Mouse (Mus musculus) neutrophil, adult 5-6 weeks (primary cell): ENCODE data around the gene Sec1. TPM values are rescaled to one million over a fixed set of nuclear protein-coding genes. Genes with fewer than 3 reads are reported as not detected.

Source experiments
- ATAC-seq: fragments of 151-379, 151-347 bp; 2 replicates; pipeline ENCODE4 v1.8.0; 2017; ENCODE audit warnings: mild to moderate bottlenecking, moderate TSS enrichment; ENCODE audit not compliant: insufficient number of reproducible peaks, poor library complexity, low FRiP score, severe bottlenecking; ENCODE audit errors: extremely low read depth
- total RNA-seq: library from RNA; stranded (forward); fragments of 200-1000 nt; gene quantifications from 2 replicates; pipeline ENCODE4 v1.2.3, GENCODE M21; 2017

Sec1 gene
- total RNA-seq, 1 experiment from 2014 or later: 0.23 TPM

DNA sequence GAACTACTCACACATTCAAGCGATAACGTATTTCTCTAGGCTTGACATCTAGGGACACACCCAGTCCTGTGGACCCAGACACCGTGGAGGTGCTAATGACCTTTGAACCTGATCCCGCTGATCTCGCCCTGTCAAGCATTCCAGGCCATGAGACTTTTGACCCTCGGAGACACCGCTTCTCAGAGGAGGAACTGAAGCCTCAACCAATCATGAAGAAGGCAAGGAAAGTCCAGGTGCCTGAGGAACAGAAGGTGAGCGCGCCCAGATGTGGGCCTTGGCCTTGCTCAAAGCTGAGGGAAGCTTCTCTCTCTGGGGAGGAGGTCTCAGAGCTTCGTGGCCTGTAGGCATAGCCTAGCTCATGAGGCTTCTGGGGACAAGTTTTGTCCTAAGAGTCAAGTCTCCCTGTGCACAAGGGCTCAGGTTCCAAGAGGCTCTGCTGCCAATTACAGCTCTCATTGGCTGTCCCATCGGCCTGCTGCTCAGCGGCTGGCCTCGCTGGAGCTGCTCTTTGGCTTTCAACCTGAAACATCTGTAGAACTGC, 14.1 kb upstream of the Sec1 start:
- no peak for ATAC-seq

DNA sequence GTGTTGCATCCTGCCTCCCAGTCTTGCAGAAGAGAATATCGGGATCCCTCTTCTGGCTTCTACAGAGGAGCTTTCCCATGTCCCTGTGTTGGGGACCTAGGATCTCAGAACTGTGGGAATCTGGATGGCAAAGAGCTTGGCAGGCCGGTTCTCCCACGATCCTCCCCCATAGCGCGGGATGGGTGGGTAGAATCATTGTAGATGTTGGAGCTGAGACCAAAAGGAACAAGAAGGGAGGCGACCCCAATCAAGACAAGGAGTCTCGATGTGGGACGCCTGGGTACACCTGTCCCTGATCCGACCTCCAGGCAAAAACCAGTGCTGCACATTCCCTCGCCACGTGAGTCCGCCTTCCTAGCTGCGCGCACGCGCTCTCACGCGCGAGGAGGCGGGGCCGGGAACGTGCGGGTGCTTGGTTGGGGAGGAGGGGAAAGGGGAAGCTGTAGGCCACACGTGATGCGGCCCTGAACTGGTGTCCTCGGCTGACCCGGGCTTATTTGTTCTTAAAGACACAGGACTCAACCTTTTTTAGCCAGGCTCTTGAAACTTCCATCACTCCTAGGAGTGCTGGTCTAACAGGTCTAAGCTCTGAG, 13.3 kb upstream of the Sec1 start:
- ATAC-seq: peak; percentile 59

DNA sequence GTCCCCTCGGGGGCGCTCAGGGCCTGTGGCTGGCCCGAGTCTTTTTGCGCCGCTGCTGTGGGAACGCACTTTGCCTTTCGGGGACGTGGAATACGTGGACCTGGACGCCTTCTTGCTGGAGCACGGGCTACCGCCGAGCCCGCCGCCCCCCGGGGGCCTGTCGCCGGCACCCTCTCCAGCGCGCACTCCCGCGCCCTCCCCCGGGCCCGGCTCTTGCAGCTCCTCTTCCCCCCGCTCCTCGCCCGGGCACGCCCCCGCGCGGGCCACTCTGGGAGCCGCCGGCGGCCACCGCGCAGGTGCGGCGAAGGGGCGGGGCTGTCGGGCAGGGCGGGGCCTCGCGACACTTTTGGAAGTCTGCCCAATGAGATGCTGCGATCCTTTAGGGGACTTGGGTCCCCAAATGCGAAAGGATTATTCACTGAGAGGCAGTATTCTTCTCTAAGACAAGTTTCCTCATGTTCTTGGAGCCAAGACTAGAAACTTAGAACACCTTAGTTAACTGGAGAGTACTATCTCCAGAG, 12.6 kb upstream of the Sec1 start:
- ATAC-seq: no peak

DNA sequence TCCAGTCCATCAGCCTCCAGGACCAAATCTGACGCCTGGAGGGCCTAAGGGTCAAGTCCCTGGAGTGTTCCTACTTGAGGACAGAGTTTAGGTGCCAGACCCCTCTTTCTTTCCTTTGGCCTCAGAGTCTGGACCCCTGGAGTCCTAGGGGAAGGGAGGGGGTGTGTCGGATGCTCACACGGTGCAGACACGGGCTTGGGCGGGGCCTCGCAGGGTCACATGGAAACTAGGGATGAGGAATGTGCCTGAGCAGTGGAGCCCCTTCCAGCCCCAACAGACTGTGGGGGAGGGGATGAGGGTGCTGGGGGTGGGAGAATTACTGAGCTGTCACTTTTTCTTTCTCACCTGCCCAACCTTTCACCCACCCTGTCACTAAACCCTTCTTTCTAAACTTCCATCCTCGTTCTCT, 11.7 kb upstream of the Sec1 start:
- no peak for ATAC-seq

DNA sequence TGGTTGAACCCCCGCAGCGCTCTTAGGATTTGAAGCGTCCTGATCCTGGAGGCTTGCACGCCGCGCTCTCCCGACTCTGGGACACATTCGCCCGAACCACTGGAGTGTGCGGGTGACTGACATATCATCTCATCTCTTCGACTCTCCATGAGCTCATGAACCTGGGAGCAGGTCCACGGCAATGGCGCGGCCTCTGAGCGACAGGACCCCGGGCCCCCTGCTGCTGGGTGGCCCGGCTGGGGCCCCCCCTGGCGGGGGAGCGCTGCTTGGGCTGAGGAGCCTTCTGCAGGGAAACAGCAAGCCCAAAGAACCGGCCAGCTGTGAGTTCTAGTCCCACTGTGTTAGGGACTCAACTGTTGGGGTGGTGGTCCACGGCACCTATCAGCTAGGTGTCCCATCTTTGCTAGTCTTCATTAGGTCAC, 11.3 kb upstream of the Sec1 start:
- ATAC-seq: no peak

DNA sequence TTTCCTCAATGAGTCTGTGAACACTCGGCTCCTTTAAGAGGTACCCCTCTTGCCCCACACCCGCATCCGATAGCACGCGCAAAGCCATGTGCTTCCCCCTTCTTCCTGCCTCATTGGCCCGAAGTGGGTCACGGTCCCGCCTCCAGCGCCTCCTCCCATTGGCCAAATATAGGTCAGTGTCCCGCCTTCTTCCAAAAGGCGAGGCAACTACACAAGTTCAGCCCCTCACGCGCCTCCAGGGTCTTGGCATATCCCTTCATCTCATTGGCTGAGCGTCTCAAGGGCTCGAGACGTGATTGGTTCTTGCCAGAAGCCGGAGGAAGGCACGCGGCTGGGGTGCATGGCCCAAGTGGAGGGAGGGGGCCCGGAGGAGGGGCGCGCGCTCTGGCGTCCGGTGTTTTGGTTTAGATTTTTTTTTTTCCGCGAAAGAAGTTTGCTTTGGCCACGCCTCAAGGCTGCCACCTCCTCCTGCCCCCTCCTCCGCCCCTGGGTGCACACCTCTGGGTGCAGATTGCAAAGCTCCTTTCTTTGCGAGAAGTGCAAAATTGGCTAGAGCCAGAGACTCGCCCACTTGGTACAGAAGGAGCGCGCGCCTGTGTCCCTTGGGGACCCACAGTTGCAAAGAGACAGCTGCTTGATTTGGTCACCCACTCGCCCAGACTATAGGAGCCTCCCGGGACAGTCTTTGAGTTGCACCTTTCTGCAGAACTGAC, 10.7 kb upstream of the Sec1 start, which contains the start of gene Dbp:
Gene Dbp, plus strand, starts transcription at position 359 of the 713 bp plus-strand sequence.
- peak; percentile 80 for ATAC-seq

DNA sequence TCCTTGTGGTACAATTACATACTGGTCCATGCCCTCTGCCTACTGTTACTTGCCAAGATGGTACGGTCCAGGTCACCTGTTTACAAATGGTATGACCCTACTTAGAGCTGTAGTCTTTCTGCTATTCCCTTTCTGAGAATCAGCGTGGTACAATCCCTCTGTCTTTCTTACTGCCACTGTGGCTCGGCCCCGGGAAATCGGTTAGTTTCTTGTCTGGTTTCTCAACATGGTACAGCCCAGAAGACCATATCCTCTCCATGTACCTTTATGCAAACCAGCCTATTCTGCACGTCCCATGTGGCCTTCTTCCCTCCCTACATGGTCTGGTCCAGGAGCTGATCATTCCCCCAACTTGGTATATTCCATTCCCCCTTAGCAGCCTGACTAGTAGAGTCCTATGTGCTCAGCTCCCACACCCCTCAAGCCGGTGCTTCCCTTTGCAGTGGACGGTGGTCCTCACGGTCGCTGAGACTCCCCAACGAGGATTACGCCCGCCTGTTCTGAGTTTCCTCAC, 9.9 kb upstream of the Sec1 start:
- no peak for ATAC-seq

DNA sequence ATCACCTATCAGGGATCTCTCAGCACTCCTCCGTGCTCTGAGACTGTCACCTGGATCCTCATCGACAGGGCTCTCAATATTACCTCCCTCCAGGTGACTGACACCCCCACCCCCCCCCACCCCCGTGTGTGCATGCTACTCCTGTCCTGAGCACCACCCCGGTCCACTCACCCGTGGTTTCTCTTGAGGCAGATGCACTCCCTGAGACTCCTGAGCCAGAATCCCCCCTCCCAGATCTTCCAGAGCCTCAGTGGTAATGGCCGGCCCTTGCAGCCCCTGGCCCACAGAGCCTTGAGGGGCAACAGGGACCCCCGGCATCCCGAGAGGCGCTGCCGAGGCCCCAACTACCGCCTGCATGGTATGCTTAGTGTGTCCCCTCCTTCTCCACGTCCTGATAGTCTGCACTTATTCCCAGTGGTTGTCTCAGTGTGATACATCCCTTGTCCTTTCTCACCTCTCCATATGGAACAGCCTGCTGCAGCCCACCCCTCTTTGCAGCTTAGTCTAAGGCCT, 9.4 kb upstream of the Sec1 start:
- ATAC-seq: no peak

DNA sequence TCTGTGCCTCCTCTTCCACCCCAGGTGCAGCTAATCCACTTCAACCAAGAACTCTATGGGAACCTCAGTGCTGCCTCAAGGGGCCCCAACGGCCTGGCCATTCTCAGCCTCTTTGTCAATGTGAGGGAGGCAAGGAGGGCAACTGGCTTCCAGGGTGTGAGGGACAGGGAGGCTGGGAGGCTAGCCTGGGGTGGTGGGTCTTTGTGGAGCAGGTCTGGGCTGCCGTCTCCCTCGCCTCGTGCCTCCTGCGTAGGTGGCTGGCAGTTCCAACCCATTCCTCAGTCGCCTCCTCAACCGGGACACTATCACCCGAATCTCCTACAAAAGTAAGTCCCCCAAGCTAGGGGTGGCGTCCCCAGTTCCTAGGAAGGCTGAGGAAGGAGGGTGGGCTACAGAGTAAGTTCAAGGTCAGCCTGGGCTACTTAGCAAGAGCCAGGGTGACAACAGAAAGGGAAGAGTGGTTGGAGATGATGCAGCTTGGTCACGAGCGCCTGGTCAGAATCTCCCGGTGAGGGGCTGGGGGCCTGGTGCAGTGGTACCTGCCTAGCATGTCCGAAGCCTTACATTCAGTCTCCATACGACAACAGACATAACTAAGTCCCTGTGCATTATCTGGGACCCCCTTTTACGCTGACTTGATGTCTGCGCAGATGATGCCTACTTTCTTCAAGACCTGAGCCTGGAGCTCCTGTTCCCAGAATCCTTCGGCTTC, 8.8 kb upstream of the Sec1 start:
- no peak for ATAC-seq

DNA sequence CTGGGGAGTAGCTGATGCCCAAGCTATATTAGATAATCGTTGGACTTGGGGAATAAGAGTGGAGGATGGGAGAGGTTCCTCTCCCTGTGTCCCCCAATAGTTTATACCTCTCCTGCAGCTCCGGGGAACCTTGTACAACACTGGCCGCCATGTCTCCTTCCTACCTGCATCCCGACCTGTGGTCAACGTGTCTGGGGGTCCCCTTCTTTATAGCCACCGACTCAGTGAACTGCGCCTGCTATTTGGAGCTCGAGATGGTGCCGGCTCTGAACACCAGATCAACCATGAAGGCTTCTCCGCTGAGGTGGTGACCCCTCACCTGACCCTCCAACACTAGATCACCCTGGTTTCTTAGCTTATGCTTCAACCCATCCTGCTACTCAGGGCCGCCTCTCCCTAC, 8.1 kb upstream of the Sec1 start:
- ATAC-seq: no peak

DNA sequence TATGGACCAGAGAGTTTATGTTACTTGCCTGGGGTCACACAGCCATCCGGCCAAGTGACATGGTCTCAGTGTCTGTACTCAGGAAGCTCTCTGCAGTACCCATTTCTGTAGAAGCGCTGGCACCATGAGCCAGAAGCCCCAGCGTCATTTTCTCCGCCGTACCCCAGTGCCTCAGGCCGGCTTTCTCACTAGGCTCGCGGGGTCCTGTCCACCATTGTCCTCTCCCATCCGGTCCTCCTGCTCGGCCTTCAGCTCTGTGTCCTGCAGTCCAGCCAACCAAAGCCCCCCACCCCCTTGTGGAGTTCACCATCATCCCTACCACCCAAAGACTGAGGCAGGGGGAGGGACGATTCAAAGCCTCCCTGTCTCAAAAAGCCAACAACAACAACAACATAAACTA, 7.4 kb upstream of the Sec1 start:
- no peak for ATAC-seq

DNA sequence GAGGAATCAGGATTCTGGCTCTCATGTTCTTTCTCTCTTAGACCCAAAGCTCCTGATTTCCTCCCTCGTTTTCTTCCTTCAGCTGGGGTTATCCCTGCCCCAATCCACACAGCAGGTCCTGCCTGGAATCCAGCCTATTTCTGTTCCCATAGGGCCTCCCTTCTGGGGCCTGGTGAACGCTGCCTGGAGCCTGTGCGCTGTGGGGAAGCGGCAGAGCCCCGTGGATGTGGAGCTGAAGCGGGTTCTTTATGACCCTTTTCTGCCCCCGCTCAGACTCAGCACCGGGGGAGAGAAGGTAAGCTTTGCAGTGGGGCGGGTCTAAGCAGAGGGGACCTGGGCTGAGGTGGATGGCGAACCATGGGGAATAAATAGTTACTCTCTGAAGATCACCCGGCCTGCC, 6.9 kb upstream of the Sec1 start:
- no peak for ATAC-seq

DNA sequence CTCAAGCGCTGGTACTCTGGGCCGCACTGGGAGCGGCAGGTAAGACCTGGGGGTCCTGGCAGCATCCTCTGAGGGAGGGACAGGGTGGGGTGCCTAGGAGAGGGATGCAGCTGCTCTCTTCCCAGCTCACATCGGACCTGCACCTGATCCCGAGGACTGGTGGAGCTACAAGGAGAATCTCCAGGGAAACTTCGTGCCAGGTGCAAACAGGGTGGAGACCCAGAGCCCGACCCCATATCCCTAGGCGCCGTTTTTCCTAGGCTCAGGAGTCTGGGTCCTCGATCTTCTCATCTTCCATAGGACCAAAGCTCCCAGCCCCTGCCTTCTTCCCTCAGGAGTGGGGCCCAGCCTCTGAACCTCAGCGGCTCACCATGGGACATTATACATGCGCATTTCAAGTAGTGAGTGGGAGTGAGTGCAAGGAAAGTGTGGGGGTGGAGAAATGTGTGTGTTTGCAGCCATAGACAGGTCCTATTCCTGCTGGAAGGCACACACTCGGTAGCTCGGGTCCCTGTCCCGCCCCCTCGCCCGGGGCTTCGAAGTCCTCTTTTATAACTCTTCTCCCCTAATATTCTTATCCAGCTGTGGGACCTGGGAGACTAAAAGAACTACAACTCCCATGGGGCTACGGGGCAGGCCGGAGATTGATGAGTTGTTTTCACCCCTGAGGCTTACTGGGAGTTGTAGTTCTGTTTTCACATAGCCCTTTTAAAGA, 6.3 kb upstream of the Sec1 start:
- ATAC-seq: no peak

DNA sequence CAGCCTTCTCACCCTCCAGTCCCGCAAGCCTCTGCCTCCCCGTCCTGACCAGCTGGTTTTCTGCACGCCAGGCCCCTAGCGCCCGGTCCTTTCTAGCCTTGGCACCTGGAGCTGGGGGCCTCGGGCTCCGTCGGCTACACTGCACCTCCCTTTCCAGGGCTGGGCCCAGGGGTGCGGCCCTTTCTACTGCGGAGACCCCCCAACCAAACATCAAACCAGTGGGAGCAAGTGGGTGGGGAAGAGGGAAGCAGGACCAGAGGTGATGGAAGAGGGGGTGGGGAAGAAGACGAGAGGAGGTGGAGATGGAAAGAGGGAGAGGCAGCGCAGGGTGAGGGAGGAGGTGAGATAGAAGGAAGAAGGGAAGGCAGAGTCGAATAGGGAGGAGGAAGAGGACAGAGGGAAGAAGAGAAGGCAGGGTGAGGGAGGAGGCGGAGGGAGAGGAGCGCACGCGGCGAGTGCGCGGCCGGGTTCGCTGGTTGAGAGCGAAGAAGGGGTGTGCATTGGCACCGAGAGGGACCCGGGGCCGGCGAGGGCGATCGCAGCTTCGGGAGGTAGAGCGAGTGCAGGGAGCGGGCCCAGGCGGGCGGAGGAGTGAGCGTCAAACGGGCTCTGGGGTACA, 5.4 kb upstream of the Sec1 start, which contains the start of gene Car11:
Gene Car11, plus strand, starts transcription at position 321 of the 619 bp plus-strand sequence.
- no peak for ATAC-seq

DNA sequence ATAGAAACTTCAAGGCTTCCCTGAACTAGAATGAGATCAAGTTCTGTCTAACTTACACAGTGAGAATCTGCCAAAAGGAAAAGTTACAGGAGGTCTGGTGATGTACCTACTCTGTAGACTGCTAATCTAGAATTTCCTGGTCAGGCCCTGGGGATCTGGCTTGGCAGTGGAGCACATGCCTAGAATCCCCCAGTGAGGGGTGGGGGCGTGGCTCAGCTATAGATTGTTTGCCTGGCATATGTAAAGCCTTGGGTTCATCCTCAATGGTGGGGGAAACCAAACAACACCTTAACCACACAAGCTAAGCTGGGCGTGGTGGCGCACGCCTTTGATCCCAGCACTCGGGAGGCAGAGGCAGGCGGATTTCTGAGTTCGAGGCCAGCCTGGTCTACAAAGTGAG, 3.7 kb upstream of the Sec1 start:
- no peak for ATAC-seq

DNA sequence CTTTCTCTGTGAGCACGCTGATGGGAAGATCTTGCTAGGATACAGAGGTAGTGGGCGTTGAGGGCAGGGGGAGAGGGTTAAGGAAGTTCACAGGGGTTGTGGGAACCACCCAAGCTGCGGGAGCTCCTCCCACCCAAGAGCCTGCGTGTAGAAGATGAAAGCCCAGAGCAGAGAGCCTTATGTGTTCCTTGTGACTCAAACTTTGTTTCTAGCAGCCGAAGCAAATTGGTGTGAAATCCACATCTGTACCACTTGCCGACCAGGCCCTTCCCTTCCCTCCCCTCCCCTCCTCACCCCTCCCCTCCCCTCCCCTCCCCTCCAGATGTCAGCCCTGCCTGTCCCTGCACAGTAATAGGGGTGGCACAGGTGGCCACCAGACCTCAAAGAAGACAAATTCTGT, 896 bp upstream of the Sec1 start:
- no peak for ATAC-seq

DNA sequence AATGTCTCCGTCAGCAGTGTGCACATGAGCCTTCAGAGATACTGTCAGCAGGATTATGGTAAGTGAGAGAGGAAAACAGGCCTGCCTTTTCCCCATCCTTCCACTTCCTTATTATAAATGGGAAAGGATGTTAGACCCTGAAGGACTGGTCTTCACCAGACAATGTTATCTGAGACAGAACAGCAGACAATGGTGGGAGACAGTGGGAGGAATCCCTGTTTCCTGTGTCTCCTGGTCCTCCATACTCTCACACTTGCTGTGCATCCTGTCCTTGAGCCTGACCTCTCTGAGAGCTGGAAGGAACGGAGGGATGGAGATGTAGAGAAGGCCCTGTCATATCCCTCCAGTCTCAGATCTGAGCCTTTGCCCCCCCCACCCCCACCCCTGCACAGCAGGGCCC, 1.8 kb downstream of the Sec1 start:
- no peak for ATAC-seq

DNA sequence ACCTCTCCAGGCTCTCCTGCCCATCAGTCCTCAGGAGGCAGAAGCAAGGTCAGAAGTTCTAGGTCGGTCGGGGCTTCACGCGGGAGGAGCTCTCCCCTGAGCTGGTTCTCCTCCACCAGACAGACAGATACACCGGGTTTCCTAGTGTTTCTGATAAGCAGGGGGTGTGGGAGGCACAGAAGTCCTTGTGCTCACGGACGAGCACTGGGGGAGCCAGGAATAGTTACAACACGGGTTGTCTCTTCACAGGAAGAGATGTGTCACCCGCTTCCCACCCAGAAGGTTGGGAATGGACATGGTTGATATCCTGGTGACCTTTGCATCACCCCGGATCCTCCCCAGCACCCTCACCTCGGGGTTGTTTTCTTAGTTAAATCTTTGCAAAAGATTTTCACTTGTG, 4.4 kb downstream of the Sec1 start:
- no peak for ATAC-seq
